Mouse (Mus musculus): ENCODE results near the gene 4930404N11Rik. TPM values are rescaled to one million over a fixed set of nuclear protein-coding genes. Genes with fewer than 3 reads are reported as not detected.

Gene 4930404N11Rik
- total and polyA plus RNA-seq, 3 experiments = 0.52 to 1.2 TPM; not detected in 1

DNA sequence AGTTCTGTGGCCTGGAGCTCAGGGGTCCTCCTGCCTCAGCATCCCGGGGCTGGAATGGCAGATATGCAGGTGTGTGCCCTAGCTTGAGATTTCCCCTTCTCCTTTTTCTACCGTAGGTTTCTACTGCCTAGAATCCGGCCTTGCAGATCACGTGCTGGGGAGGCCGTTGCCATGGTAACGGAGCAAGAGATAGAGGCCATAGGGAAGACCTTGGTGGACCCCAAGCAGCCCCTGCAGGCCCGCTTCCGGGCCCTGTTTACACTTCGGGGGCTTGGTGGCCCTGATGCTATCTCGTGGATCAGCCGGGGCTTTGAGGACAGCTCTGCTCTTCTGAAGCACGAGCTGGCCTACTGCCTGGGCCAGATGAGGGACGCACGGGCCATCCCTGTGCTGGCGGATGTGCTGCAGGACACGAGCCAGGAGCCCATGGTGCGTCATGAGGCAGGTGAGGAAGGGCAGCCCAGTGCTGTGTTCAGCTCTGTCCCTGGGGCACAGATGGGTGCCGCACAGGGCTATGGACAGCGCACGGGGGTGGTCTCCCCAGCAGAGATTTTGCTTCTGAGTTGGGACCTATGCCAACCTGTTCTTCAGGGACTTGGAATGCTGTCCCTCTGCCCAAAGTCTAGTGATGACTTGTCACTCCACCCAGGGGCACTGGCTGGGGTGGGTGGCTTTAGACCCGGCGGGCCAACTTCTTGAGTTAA is 20.1 kb upstream of the 4930404N11Rik start:
- H3K4me1 ChIP-seq (ENCODE audit: insufficient read depth, low read depth, low read length) = peaks cover 71% of the 10 kb centered on the region
- DNase-seq (ENCODE audit: low spot score) = no peak
- peaks cover 56% of the 10 kb centered on the region for H3K36me3 ChIP-seq (replicated peaks)
- no peaks in the 10 kb centered on the region for H3K9me3 ChIP-seq (replicated peaks)
- no peaks in the 10 kb centered on the region for H3K27me3 ChIP-seq (ENCODE audit: insufficient read depth, low read length)
- peak overlapping the region; percentile 97 for H3K4me3 ChIP-seq (ENCODE audit: low read depth, low read length)
- TF ChIP-seq TAL1 (conservative IDR thresholded peaks at IDR 0.05; ENCODE audit: low read depth, low read length) (no peak), POLR2AphosphoS5 (IDR thresholded peaks at IDR 0.05; ENCODE audit: insufficient replicate concordance, low read depth, low read length) (no peak), GATA2 (IDR thresholded peaks at IDR 0.05; ENCODE audit: borderline replicate concordance, low read depth, low read length) (no peak), GATA1 (IDR thresholded peaks at IDR 0.05; ENCODE audit: borderline replicate concordance, low read length) (no peak), CTCF (IDR thresholded peaks at IDR 0.05; ENCODE audit: low read depth, low read length) (no peak)
- no peak for ATAC-seq (ENCODE audit: extremely low read depth, insufficient number of reproducible peaks, low FRiP score, poor library complexity, severe bottlenecking)

- DNase-seq (ENCODE audit: low spot score) = no peak
- no peak for ATAC-seq (ENCODE audit: extremely low read depth, insufficient number of reproducible peaks, low FRiP score, poor library complexity, severe bottlenecking)
- Histone ChIP-seq H3K36me3 (replicated peaks) (peaks cover 44% of the 10 kb centered on the region), H3K27me3 (ENCODE audit: insufficient read depth, low read length) (no peaks in the 10 kb centered on the region), H3K4me1 (ENCODE audit: insufficient read depth, low read depth, low read length) (peaks cover 80% of the 10 kb centered on the region), H3K4me3 (ENCODE audit: low read depth, low read length) (peak overlapping the region; percentile 97), H3K9me3 (replicated peaks) (no peaks in the 10 kb centered on the region)
- TF ChIP-seq TAL1 (conservative IDR thresholded peaks at IDR 0.05; ENCODE audit: low read depth, low read length) = no peak
- TF ChIP-seq CTCF (IDR thresholded peaks at IDR 0.05; ENCODE audit: low read depth, low read length) = no peak
- TF ChIP-seq POLR2AphosphoS5 (IDR thresholded peaks at IDR 0.05; ENCODE audit: insufficient replicate concordance, low read depth, low read length) = no peak
- no peak for TF ChIP-seq GATA2 (IDR thresholded peaks at IDR 0.05; ENCODE audit: borderline replicate concordance, low read depth, low read length)
- no peak for TF ChIP-seq GATA1 (IDR thresholded peaks at IDR 0.05; ENCODE audit: borderline replicate concordance, low read length)
Measured at GRCm38 (mm10) chr10:81384605-81384982, 19.0 kb upstream of the 4930404N11Rik start.

GRCm38 (mm10) chr10:81383802-81384604 is 18.4 kb upstream of the 4930404N11Rik start, which contains the start of the genes Dohh and Gm48551:
Gene Dohh (plus strand): TSS chr10:81384428.
Gene Gm48551 (plus strand): TSS chr10:81384466.
- peak; percentile 80 for ATAC-seq (ENCODE audit: extremely low read depth, insufficient number of reproducible peaks, low FRiP score, poor library complexity, severe bottlenecking)
- H3K36me3 ChIP-seq (replicated peaks) = peaks cover 38% of the 10 kb centered on the region
- no peak for TF ChIP-seq CTCF (IDR thresholded peaks at IDR 0.05; ENCODE audit: low read depth, low read length)
- TF ChIP-seq GATA2 (IDR thresholded peaks at IDR 0.05; ENCODE audit: borderline replicate concordance, low read depth, low read length) = no peak
- TF ChIP-seq POLR2AphosphoS5 (IDR thresholded peaks at IDR 0.05; ENCODE audit: insufficient replicate concordance, low read depth, low read length) = no peak
- TF ChIP-seq TAL1 (conservative IDR thresholded peaks at IDR 0.05; ENCODE audit: low read depth, low read length) = no peak
- TF ChIP-seq GATA1 (IDR thresholded peaks at IDR 0.05; ENCODE audit: borderline replicate concordance, low read length) = no peak
- H3K27me3 ChIP-seq (ENCODE audit: insufficient read depth, low read length) = no peaks in the 10 kb centered on the region
- H3K4me1 ChIP-seq (ENCODE audit: insufficient read depth, low read depth, low read length) = peaks cover 79% of the 10 kb centered on the region
- peak; percentile 94 for DNase-seq (ENCODE audit: low spot score)
- peak within 1 kb of the TSS; percentile 97 for H3K4me3 ChIP-seq (ENCODE audit: low read depth, low read length)
- H3K9me3 ChIP-seq (replicated peaks) = no peaks in the 10 kb centered on the region

GRCm38 (mm10) chr10:81382039-81382438 is 16.4 kb upstream of the 4930404N11Rik start:
- Histone ChIP-seq H3K27me3 (ENCODE audit: insufficient read depth, low read length) (no peaks in the 10 kb centered on the region), H3K4me1 (ENCODE audit: insufficient read depth, low read depth, low read length) (peaks cover 74% of the 10 kb centered on the region), H3K36me3 (replicated peaks) (peaks cover 25% of the 10 kb centered on the region), H3K4me3 (ENCODE audit: low read depth, low read length) (peak overlapping the region; percentile 9; the same call in 1 of the 2 replicates), H3K9me3 (replicated peaks) (no peaks in the 10 kb centered on the region)
- ATAC-seq (ENCODE audit: extremely low read depth, insufficient number of reproducible peaks, low FRiP score, poor library complexity, severe bottlenecking) = peak; percentile 64
- DNase-seq (ENCODE audit: low spot score) = peak; percentile 62
- no peak for TF ChIP-seq POLR2AphosphoS5 (IDR thresholded peaks at IDR 0.05; ENCODE audit: insufficient replicate concordance, low read depth, low read length)
- TF ChIP-seq CTCF (IDR thresholded peaks at IDR 0.05; ENCODE audit: low read depth, low read length) = no peak
- TF ChIP-seq GATA1 (IDR thresholded peaks at IDR 0.05; ENCODE audit: borderline replicate concordance, low read length) = no peak
- no peak for TF ChIP-seq GATA2 (IDR thresholded peaks at IDR 0.05; ENCODE audit: borderline replicate concordance, low read depth, low read length)
- peak; percentile 85 for TF ChIP-seq TAL1 (conservative IDR thresholded peaks at IDR 0.05; ENCODE audit: low read depth, low read length)

DNA sequence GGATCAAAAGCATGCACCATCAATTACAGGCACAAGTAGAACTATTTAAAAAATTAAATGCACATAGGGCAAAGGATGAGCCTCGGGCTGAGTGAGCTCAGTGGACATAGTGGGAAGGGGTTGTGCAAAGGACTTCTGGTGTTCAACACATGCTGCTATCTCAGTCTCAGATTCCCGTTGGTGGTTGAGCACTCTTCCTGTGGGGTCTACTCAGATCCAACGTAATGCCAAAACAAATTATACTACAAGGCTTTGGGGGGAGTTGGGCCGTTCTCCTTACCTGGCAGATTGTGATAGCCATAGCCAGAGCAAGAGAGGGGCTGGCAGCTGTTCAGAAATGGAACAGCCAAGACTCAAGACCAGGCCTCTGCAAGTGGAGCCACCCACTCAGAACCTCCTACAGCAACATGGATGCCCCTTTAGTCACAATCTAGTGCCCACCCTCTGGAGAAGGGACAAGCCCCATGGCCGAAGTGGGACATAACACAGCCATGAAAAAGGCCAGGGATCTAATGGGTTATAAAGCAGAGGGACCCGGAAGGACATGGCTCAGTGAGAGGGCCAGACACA is 14.3 kb upstream of the 4930404N11Rik start:
- Histone ChIP-seq H3K4me1 (ENCODE audit: insufficient read depth, low read depth, low read length) (peaks cover 71% of the 10 kb centered on the region), H3K27me3 (ENCODE audit: insufficient read depth, low read length) (no peaks in the 10 kb centered on the region), H3K4me3 (ENCODE audit: low read depth, low read length) (no peak overlapping the region), H3K9me3 (replicated peaks) (no peaks in the 10 kb centered on the region), H3K36me3 (replicated peaks) (peaks cover 27% of the 10 kb centered on the region)
- DNase-seq (ENCODE audit: low spot score) (no peak), ATAC-seq (ENCODE audit: extremely low read depth, insufficient number of reproducible peaks, low FRiP score, poor library complexity, severe bottlenecking) (no peak)
- no peak for TF ChIP-seq TAL1 (conservative IDR thresholded peaks at IDR 0.05; ENCODE audit: low read depth, low read length)

GRCm38 (mm10) chr10:81379183-81379553 is 13.6 kb upstream of the 4930404N11Rik start:
- peak overlapping the region; percentile 85 for H3K4me3 ChIP-seq (ENCODE audit: low read depth, low read length)
- DNase-seq (ENCODE audit: low spot score) (no peak), ATAC-seq (ENCODE audit: extremely low read depth, insufficient number of reproducible peaks, low FRiP score, poor library complexity, severe bottlenecking) (no peak)
- no peak for TF ChIP-seq TAL1 (conservative IDR thresholded peaks at IDR 0.05; ENCODE audit: low read depth, low read length)
- TF ChIP-seq CTCF (IDR thresholded peaks at IDR 0.05; ENCODE audit: low read depth, low read length) = no peak
- no peak for TF ChIP-seq GATA1 (IDR thresholded peaks at IDR 0.05; ENCODE audit: borderline replicate concordance, low read length)
- TF ChIP-seq POLR2AphosphoS5 (IDR thresholded peaks at IDR 0.05; ENCODE audit: insufficient replicate concordance, low read depth, low read length) = no peak
- no peak for TF ChIP-seq GATA2 (IDR thresholded peaks at IDR 0.05; ENCODE audit: borderline replicate concordance, low read depth, low read length)
- no peaks in the 10 kb centered on the region for H3K27me3 ChIP-seq (ENCODE audit: insufficient read depth, low read length)
- peaks cover 33% of the 10 kb centered on the region for H3K36me3 ChIP-seq (replicated peaks)
- no peaks in the 10 kb centered on the region for H3K9me3 ChIP-seq (replicated peaks)
- H3K4me1 ChIP-seq (ENCODE audit: insufficient read depth, low read depth, low read length) = peaks cover 73% of the 10 kb centered on the region
